Mouse (Mus musculus) liver, adult 2 months (tissue): ENCODE measurements around the gene Aip.

Source experiments
- CTCF ChIP-seq: fragments of 200-500 bp; IDR thresholded peaks from 2 replicates; pipeline ENCODE4 v1.5.1; 2011; ENCODE audit warnings: low read depth, low read length, control low read depth
- POLR2A ChIP-seq: fragments of 200-500 bp; IDR thresholded peaks from 2 replicates; pipeline ENCODE4 v1.6.1; 2011; ENCODE audit warnings: low read length, control low read depth; ENCODE audit not compliant: insufficient read depth; ENCODE audit errors: extremely low read depth

- TF ChIP-seq CTCF: no peak
- TF ChIP-seq POLR2A: no peak
Measured at GRCm38 (mm10) chr19:4142416-4143173, 16.9 kb upstream of the Aip start.
